Mouse (Mus musculus) neutrophil, adult 5-6 weeks (primary cell): ENCODE measurements around the gene Tmprss12. TPM values are rescaled to one million over a fixed set of nuclear protein-coding genes. Genes with fewer than 3 reads are reported as not detected.
"Not testable (repeated sequence)": the region's sequence is repeated elsewhere in the genome, so short reads cannot be mapped to it uniquely, and the experiment has no call there.

Experiments used
- ATAC-seq: fragments of 151-379, 151-347 bp; 2 replicates; pipeline ENCODE4 v1.8.0; 2017; ENCODE audit warnings: mild to moderate bottlenecking, moderate TSS enrichment; ENCODE audit not compliant: insufficient number of reproducible peaks, poor library complexity, low FRiP score, severe bottlenecking; ENCODE audit errors: extremely low read depth
- total RNA-seq: library from RNA; stranded (forward); fragments of 200-1000 nt; gene quantifications from 2 replicates; pipeline ENCODE4 v1.2.3, GENCODE M21; 2017

Tmprss12 gene
- total RNA-seq = not detected in 2 replicates

DNA sequence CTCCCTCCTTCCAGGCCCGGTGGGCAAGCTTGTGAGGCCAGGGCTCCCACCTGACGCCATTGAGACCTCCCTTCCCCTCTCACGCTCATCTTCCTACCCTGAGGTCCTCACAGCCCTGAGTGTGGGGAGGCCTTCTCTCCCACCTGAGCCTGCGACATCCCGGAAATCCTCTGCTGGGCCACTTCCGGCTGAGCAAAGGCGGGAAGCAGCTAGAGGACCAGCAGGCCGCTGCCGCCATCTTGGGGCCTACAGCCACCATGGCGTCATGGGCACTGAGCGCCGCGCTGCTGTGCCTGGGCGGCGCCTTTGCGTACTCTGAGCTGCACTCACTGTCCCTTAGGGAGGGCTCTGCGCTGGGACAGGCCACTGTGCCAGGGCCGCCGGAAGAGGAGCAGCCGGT is at the start of gene Tmprss12:
Gene Tmprss12 (plus strand): TSS at position 212 of the 400 bp plus-strand sequence.
- no peak for ATAC-seq

DNA sequence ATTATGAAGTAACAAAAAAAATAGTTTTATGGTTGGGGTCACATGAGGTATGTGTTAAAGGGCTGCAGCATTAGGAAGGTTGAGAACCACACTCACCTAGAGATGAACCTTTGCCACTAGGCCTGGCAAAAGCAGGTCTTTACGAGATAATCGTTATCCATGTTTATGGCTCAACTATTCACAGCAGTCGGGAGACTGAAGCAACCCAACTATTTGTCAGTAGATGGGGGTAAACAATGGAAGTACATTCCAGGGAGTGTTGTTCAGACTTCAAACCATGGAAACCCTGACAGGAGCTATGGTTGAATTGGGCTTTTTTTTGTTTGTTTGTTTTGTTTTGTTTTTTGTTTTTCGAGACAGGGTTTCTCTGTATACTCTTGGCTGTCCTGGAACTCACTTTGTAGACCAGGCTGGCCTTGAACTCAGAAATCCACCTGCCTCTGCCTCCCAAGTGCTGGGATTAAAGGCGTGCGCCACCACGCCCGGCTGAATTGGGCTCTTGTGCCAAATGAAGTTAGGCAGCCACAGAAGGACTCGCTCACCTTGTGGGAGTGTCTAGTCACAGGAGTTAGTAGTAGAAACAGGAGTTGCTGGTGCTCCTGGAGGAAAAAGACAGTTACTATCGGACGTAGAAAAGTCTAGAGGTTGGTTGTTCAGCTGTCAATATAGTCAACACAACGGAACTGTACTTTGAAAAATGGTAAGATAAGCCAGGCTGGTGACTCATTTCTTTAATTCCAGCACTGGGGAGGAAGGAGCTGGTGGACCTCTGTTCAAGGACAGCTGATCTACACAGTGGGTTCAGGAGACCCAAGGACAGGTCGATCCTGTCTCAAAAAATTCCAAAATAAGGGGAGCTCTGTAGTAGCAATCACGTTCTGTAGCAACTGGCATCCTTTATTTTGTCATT is 48.8 kb upstream of the Tmprss12 start:
- no peak for ATAC-seq

DNA sequence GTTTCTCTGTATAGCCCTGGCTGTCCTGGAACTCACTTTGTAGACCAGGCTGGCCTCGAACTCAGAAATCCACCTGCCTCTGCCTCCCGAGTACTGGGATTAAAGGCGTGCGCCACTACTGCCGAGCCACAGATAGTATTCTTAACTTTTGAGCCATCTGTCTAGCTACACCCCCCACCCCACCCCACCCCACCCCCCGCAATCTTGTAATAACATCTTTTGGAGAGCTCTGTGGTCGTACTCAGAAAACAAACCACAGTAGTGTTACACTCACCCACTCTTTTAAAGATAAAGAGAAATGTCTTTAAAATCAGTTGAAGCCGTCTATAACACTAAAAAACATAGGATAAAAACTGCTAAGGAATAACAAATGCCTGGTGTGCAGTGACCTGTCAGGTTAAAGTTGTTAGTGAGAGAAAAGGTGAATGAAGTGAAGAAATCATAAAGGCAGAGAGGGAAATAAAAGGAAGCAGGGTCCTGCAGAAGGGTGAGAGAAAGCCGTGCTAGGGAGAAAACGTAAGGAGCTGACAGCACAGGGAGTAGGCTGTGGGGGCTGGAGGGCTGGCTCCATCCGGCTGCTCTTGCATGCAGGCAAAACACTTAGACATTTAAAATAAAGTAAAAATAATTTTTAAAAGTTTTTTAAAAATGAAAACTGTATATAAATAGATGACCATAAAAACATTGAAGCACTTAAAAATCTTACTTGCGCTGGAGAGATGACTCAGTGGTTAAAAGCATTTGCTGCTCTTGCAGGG is 45.2 kb upstream of the Tmprss12 start:
- ATAC-seq = no peak

DNA sequence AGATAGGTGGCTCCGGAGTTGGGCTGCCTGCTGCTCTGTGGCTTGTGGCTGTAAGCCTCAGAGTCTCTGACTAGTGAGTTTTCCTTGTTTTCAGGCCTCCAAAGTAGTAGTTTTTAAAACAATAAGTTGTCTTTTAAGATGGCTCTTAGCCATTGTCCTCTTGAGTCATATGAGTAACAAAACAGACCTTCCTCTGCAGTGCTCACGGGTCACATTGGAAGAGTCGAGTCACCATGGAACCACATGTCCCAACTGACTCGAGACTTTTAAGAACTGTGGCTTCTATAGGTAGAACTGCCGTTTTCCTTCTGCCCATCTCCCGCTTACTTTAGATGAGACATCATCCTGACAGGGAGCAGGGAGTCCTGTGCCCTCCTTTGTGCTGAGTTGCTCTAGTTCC is 43.7 kb upstream of the Tmprss12 start:
- ATAC-seq = no peak

DNA sequence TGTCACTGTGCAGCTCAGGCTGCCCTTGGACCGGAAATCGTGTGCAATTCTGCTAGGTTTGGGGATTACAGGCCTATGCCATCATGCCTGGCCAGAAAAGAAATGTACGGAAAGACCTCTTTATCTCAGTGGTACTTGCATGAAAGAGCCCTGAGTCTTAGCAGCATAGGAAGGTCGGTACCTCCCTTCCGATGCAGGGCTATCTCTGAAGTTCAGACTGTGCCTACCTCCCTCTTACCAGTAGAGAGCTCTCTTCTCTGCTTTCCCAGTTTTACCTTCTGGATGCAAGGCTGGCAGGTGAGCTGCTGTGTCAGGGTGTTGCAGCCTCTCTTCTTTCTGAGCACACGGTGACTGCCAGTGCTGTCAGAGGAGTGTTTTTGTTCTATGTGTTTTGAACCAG is 38.9 kb upstream of the Tmprss12 start:
- ATAC-seq = no peak

DNA sequence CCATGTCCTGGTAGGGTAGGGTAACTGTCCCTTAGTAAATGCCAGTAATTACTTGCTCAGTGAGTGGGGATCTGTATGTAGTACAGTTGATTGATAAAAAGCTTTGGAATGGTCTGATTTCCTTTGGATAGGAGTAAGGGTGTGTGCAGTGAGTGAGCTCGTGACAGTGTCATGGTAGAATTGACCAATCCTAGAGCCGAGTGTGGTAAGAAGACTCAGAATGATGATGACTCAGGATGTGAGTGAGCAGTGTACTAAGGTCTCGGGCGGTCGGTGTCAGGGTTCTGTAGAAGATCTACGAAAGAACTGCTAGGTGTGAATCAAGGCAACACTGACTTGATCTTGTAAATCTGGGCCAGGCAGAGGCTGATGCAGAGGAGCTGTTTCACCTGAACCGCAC is 34.7 kb upstream of the Tmprss12 start:
- no peak for ATAC-seq

DNA sequence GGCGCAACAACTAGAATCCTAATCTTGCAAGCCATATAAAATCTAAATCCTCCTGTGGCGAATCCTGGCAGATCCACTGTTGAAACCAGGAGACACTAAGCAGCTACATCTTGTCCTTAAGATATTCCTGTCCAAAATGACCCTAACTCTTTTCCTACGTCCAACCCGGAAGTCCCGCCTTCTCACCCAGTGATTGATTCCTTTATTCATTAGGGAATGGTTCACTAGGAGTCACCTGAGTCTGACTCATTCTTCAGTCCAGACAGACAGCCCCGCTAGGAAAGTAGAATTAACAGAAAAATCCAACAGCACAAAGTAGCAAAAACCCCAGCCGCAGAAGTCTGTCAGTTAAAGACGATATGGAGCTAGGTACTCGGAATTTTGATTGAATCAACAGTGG is 33.3 kb upstream of the Tmprss12 start:
- no peak for ATAC-seq

DNA sequence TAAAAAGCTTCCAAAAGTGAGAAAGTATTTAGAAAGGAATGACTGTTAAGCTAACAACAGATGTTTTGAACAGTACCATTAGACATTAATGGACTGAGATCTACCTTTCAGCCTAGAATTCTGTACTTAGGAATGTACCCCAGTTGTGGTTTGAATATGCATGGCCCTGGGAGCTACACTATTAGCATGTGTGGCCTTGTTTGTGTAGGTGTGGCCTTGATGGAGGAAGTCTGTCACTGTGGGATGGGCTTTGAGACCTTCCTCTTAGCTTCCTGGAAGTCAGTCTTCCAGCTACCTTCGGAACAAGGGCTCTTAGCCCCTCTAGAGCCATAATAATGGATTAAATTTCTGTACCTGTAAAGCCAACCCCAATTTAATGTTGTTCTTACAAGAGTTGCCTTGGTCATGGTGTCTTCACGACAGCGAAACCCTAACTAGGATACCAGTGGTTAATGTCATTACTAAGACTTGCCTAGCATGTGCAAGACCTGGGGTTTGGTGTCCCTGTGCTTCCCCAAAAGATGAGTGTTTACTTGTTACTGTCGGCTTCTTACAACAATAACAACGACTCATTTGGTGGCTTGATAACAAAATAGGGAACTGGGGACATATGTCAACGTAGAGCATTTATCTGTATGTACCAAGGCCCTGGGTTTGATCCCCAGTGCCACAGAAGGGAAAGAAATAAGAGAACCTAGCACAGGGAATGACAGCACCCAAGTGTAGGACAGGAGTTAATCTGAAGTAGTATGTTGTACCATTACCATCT is 31.8 kb upstream of the Tmprss12 start:
- ATAC-seq = peak; percentile 74

DNA sequence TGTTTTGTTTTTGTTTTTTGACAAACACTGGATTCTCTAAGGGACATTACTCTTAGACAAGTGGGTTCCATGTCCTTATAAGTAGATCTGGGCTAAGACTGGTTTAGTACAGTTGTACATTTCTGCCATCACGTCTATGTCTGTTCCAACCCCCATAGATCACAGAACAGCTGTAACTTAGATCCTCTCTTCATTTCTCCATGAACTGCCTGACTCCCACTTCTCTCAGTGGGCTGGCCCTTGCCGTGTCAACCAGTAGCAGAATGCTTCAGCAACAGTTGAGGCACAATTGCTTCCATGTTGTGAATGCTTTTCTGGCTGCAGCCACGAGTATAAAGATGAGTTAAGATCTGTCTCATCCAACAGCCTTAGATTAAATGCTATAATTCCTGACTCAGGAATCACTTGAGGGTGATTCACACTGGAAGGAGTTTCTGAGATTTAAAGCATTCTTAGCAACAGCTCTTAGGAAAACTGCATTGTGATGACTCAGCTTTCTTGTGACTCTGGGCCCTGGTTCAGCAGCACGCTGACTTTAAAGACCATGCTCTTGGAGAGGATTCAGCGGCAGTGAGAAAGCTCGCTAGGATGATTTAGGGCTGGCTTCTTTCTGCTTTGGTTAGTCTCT is 29.4 kb upstream of the Tmprss12 start:
- ATAC-seq = no peak

DNA sequence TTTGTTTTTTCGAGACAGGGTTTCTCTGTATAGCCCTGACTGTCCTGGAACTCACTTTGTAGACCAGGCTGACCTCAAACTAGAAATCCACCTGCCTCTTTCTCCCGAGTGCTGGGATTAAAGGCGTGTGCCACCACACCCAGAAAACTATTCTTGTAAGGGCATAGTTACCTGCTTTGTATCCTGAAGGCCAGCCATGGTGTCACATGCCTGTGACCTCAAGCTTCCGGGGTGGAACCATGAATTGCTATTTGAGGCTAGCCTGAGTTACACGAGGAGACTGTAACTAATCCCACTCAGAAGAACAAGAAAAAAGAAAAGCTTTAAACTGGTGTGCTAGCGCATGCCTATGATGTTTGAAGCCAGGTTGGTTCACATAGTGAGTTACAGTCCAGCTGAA is 24.3 kb upstream of the Tmprss12 start:
- no peak for ATAC-seq

DNA sequence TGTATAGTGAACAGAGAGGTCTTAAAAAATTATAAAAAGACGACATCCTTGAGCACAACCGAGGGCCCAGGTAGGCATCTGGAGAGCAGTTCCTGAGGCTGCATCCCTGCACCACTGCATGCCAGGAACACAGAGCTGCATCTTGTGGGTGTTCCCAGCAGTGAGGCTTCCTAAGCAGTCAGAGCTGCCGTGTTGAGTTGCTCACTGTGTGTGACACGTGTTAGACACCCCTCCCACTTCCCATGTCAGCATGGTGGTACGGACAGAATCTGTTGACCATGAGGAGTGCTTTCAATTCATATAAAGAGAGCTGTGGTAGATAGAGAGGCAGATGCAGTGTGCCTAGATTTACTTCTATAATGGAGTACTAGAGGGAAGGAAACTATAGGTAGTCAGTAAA is 23.3 kb upstream of the Tmprss12 start:
- no peak for ATAC-seq

DNA sequence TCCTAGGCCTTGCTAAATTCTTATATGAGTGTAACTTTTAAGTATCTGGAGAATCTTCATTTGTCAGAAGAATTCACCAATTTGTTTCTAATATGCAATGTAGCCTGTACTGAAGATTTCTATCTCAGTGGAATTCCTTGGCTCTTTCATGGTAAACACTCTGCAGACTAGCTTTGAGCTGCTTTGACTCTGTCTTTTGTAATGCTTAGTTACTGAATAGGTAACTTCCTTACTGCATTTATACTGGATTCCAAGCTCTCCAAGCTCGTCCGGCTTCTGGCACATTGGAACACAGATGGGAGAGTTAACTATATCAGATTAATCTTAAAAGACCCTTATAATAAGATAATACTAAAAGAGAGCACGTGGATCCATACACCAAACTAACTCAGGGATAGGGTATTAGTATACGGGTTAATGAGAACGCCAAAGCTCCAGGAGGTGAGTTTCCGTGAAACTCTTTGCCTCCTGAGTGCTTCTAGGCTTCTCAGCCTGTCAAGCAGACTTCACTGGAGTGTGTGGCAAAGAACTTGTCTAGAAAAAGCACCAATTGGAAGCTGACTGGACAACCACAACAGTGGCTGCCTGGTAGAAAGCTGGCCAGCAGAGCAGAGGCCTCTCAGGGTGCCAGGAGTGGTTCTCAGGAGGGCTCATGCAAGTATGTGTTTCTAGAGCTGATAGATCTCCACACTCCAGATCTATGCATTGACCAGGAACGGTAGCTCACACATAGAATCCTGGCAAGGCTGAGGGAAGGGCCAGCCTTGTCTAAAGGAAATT is 21.8 kb upstream of the Tmprss12 start:
- ATAC-seq = no peak

DNA sequence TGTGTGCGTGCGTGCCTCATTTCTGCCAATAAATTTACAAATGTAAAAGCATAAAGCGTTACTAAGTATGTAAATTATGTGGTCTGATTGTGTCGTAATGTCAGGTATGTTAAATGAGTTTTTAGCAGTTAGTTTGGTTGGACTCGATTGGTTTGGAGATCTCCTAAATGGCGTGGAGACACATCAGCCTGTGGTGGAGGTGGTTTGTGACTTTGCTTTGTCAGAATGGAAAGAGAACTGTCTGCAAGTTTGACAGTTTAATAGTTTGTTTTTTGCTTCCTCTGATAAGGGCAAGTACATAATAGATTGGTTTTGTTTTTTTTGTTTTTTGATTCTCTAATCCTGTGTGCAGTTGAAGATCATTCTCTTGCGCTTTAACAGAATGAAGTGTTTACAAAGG is 20.3 kb upstream of the Tmprss12 start:
- not testable (repeated sequence) for ATAC-seq

DNA sequence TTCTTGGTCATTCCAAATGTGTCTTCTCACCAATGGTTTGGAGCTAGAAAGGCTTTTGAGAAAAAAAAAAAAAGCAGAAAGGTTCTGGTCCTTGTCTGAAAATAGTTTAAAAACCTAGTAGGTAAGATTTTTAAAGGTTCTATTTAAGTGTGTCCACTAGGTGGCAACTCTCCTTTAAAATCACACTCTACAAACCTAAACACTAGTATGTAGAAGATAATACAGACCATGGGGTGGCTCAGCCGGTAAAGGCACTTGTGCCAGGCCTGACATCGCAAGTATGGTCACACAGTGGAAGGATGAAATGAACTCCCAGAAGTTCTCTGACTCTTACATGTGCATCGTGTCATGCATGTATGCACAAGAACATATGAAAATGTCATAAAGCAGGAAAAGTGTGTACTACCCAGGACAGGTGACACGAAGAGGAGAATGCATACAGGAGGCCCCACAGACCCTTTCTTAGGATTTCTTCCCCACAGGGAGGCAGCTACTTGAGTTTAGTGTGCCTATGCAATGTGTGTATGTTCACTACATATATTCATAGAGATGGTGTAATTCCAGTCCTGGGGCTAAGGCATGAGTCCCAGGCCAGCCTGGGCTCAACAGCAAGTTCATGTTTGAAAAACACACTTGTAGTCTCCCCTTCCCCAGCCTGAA is 17.3 kb upstream of the Tmprss12 start:
- no peak for ATAC-seq

DNA sequence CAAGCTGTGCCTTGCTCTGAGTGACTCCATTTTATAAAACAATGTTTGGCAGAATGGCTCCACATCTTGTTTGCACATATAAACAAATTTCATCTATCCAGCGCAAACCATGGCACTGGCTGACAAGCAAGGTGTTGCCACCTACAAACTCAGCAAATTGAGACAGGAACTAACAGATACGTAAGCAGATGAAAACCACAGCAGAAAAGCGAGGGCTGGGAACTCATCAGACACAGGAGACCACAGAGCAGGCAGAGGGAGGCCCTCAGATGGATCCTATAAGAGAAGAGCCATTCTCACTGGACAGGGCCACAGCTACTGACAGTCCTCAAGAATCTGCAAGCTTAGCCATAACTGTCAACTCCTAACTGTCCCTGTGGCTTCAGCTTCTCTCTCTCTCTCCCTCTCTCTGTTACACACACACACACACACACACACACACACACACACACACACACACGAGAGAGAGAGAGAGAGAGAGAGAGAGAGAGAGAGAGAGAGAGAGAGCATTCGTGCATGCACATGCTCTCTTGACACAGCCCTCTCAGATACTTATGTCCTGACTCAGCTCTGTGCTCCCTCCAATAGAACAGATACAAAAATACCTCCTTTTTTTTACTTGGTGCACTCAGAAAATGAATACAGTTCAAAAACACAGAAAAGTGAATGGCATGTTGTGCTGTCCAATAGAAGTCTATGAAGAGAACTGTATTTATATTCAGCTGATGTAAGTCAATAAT is 14.9 kb upstream of the Tmprss12 start:
- no peak for ATAC-seq

DNA sequence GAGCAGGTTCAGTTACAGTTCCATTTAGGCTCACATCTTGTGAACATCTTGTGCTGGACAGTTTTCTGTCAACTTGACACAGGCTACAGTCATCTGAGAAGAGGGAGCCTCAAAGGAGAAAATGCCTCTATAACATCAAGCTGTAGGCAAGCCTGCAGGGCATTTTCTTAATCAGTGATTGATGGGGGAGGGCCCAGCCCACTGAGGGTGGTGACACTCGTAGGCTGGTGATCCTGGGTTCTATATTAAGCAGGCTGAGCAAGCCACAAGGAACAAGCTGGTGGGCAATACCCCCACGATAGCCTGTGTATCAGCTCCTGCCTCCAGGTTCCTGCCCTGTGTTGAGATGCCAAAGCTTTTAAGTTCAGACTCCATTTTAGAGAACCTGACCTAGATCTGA is 11.7 kb upstream of the Tmprss12 start:
- no peak for ATAC-seq

DNA sequence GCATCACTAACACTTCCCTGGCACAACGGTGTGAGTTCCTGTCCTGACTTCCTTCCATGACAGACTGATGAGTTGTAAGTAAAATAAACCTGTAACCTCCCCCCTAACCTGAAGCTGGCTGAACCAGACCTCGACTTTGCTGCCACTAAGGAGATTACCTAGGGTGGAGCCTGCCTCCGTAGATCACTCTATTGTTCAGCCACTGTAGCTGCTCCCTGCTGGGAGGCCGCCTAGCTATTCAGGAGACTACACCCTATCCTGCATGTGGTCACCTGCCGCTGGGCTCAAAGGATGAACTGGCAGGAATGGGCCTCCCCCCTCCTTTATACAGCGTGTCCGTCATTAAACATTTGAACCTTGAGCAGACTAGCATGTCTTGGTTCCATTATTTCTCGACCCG is 10.9 kb upstream of the Tmprss12 start:
- ATAC-seq = no peak
